Mouse (Mus musculus): ENCODE results near the gene Ptprd. TPM values are rescaled to one million over a fixed set of nuclear protein-coding genes. Genes with fewer than 3 reads are reported as not detected.
A peak's percentile ranks its signal among the peaks of the same experiment; 100 is the strongest.

Ptprd gene
- polyA plus RNA-seq, 1 experiment from 2014 or later: 76.0 TPM

- H3K4me1 ChIP-seq (ENCODE audit: control insufficient read depth, insufficient read depth, low read length): no peaks in the 10 kb centered on the region
- no peaks in the 10 kb centered on the region for H3K9me3 ChIP-seq (ENCODE audit: control insufficient read depth, low read length)
- WGBS: 80% methylated on average over 4 of the region's 4 CpGs
- no peaks in the 10 kb centered on the region for H3K36me3 ChIP-seq (ENCODE audit: control insufficient read depth, insufficient read depth, low read length)
- H3K4me2 ChIP-seq (ENCODE audit: low read length): no peak overlapping the region
- DNase-seq: no peak
- no peak for ATAC-seq (ENCODE audit: low FRiP score, low TSS enrichment)
- no peaks in the 10 kb centered on the region for H3K27me3 ChIP-seq (ENCODE audit: control insufficient read depth, insufficient read depth, low read length)
- H3K9ac ChIP-seq (replicated peaks; ENCODE audit: low read length): no peak overlapping the region
- H3K27ac ChIP-seq (replicated peaks; ENCODE audit: low read depth, low read length): no peak overlapping the region
- H3K4me3 ChIP-seq (replicated peaks; ENCODE audit: low read depth, low read length): no peak overlapping the region
Measured at GRCm38 (mm10) chr4:75995841-75996240, 2215.9 kb downstream of the Ptprd start.

- H3K27ac ChIP-seq (replicated peaks; ENCODE audit: low read depth, low read length): no peak overlapping the region
- H3K9ac ChIP-seq (replicated peaks; ENCODE audit: low read length): no peak overlapping the region
- H3K36me3 ChIP-seq (ENCODE audit: control insufficient read depth, insufficient read depth, low read length): no peaks in the 10 kb centered on the region
- H3K27me3 ChIP-seq (ENCODE audit: control insufficient read depth, insufficient read depth, low read length): no peaks in the 10 kb centered on the region
- ATAC-seq (ENCODE audit: low FRiP score, low TSS enrichment) (no peak), DNase-seq (no peak)
- 69% methylated on average over 4 of the region's 4 CpGs for WGBS
- no peak overlapping the region for H3K4me2 ChIP-seq (ENCODE audit: low read length)
- no peaks in the 10 kb centered on the region for H3K4me1 ChIP-seq (ENCODE audit: control insufficient read depth, insufficient read depth, low read length)
- no peaks in the 10 kb centered on the region for H3K9me3 ChIP-seq (ENCODE audit: control insufficient read depth, low read length)
- no peak overlapping the region for H3K4me3 ChIP-seq (replicated peaks; ENCODE audit: low read depth, low read length)
Measured at GRCm38 (mm10) chr4:75994576-75994975, 2217.2 kb downstream of the Ptprd start.

- no peak for DNase-seq
- WGBS: 93% methylated on average over 7 of the region's 7 CpGs
- Histone ChIP-seq H3K4me3 (replicated peaks; ENCODE audit: low read depth, low read length) (no peak overlapping the region), H3K36me3 (ENCODE audit: control insufficient read depth, insufficient read depth, low read length) (no peaks in the 10 kb centered on the region), H3K27ac (replicated peaks; ENCODE audit: low read depth, low read length) (no peak overlapping the region), H3K9ac (replicated peaks; ENCODE audit: low read length) (no peak overlapping the region), H3K9me3 (ENCODE audit: control insufficient read depth, low read length) (no peaks in the 10 kb centered on the region), H3K4me1 (ENCODE audit: control insufficient read depth, insufficient read depth, low read length) (no peaks in the 10 kb centered on the region), H3K4me2 (ENCODE audit: low read length) (no peak overlapping the region), H3K27me3 (ENCODE audit: control insufficient read depth, insufficient read depth, low read length) (no peaks in the 10 kb centered on the region)
- ATAC-seq (ENCODE audit: low FRiP score, low TSS enrichment): no peak
Measured at GRCm38 (mm10) chr4:75993092-75993491, 2218.7 kb downstream of the Ptprd start.

DNA sequence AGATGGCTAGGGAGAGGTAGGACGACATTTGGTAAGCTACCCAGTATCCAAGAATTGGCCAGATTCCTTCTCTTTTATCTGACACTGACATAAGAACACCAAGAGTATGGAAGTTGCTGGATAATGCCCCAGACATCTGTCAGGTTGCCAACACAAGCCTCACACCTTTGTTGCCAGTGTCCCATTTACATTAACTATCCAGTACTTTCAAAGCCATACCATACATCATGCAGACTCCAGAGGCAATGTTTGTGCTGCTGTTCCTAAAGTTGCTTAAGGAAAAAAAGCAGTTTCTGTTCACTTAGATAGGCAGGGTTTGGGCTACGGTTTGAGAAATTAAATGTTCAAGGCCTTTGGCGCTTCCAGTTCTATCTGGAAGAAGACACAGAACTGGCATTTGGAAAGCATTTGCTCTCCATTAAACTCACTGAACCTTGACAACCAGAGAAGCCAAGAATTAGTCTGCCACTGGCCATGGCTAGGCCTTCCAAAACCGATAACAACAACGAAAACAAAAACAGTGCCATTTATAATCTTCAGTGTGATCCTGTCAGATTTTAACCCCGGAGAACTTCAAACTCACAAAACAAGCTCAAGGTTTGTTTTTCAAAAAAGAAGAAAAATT lies 2220.0 kb downstream of the Ptprd start:
- no peak overlapping the region for H3K27ac ChIP-seq (replicated peaks; ENCODE audit: low read depth, low read length)
- H3K9ac ChIP-seq (replicated peaks; ENCODE audit: low read length): no peak overlapping the region
- no peak overlapping the region for H3K4me3 ChIP-seq (replicated peaks; ENCODE audit: low read depth, low read length)
- no peak for DNase-seq
- no peak overlapping the region for H3K4me2 ChIP-seq (ENCODE audit: low read length)
- ATAC-seq (ENCODE audit: low FRiP score, low TSS enrichment): no peak
- no peaks in the 10 kb centered on the region for H3K36me3 ChIP-seq (ENCODE audit: control insufficient read depth, insufficient read depth, low read length)
- no peaks in the 10 kb centered on the region for H3K9me3 ChIP-seq (ENCODE audit: control insufficient read depth, low read length)
- H3K27me3 ChIP-seq (ENCODE audit: control insufficient read depth, insufficient read depth, low read length): no peaks in the 10 kb centered on the region
- no peaks in the 10 kb centered on the region for H3K4me1 ChIP-seq (ENCODE audit: control insufficient read depth, insufficient read depth, low read length)
- WGBS: 90% methylated on average over 6 of the region's 6 CpGs

GRCm38 (mm10) chr4:75974728-75975127 lies 2237.0 kb downstream of the Ptprd start:
- no peaks in the 10 kb centered on the region for H3K4me1 ChIP-seq (ENCODE audit: control insufficient read depth, insufficient read depth, low read length)
- DNase-seq (no peak), ATAC-seq (ENCODE audit: low FRiP score, low TSS enrichment) (no peak)
- no peak overlapping the region for H3K4me2 ChIP-seq (ENCODE audit: low read length)
- no peaks in the 10 kb centered on the region for H3K27me3 ChIP-seq (ENCODE audit: control insufficient read depth, insufficient read depth, low read length)
- no peak overlapping the region for H3K27ac ChIP-seq (replicated peaks; ENCODE audit: low read depth, low read length)
- no peaks in the 10 kb centered on the region for H3K36me3 ChIP-seq (ENCODE audit: control insufficient read depth, insufficient read depth, low read length)
- no peak overlapping the region for H3K4me3 ChIP-seq (replicated peaks; ENCODE audit: low read depth, low read length)
- H3K9me3 ChIP-seq (ENCODE audit: control insufficient read depth, low read length): no peaks in the 10 kb centered on the region
- no peak overlapping the region for H3K9ac ChIP-seq (replicated peaks; ENCODE audit: low read length)
- 90% methylated on average over 3 of the region's 3 CpGs for WGBS

GRCm38 (mm10) chr4:75973322-75973721 lies 2238.4 kb downstream of the Ptprd start:
- H3K27ac ChIP-seq (replicated peaks; ENCODE audit: low read depth, low read length): no peak overlapping the region
- no peak overlapping the region for H3K4me2 ChIP-seq (ENCODE audit: low read length)
- no peaks in the 10 kb centered on the region for H3K27me3 ChIP-seq (ENCODE audit: control insufficient read depth, insufficient read depth, low read length)
- WGBS: 62% methylated on average over 1 of the region's 1 CpGs
- no peaks in the 10 kb centered on the region for H3K36me3 ChIP-seq (ENCODE audit: control insufficient read depth, insufficient read depth, low read length)
- no peaks in the 10 kb centered on the region for H3K9me3 ChIP-seq (ENCODE audit: control insufficient read depth, low read length)
- ATAC-seq (ENCODE audit: low FRiP score, low TSS enrichment) (no peak), DNase-seq (peak; percentile 4)
- no peaks in the 10 kb centered on the region for H3K4me1 ChIP-seq (ENCODE audit: control insufficient read depth, insufficient read depth, low read length)
- no peak overlapping the region for H3K4me3 ChIP-seq (replicated peaks; ENCODE audit: low read depth, low read length)
- H3K9ac ChIP-seq (replicated peaks; ENCODE audit: low read length): no peak overlapping the region

GRCm38 (mm10) chr4:75969961-75970360 lies 2241.8 kb downstream of the Ptprd start:
- Histone ChIP-seq H3K4me2 (ENCODE audit: low read length) (no peak overlapping the region), H3K9ac (replicated peaks; ENCODE audit: low read length) (no peak overlapping the region), H3K27me3 (ENCODE audit: control insufficient read depth, insufficient read depth, low read length) (no peaks in the 10 kb centered on the region), H3K9me3 (ENCODE audit: control insufficient read depth, low read length) (no peaks in the 10 kb centered on the region), H3K4me1 (ENCODE audit: control insufficient read depth, insufficient read depth, low read length) (no peaks in the 10 kb centered on the region), H3K27ac (replicated peaks; ENCODE audit: low read depth, low read length) (no peak overlapping the region), H3K36me3 (ENCODE audit: control insufficient read depth, insufficient read depth, low read length) (no peaks in the 10 kb centered on the region), H3K4me3 (replicated peaks; ENCODE audit: low read depth, low read length) (no peak overlapping the region)
- no peak for ATAC-seq (ENCODE audit: low FRiP score, low TSS enrichment)
- no peak for DNase-seq
- WGBS: 90% methylated on average over 2 of the region's 2 CpGs

DNA sequence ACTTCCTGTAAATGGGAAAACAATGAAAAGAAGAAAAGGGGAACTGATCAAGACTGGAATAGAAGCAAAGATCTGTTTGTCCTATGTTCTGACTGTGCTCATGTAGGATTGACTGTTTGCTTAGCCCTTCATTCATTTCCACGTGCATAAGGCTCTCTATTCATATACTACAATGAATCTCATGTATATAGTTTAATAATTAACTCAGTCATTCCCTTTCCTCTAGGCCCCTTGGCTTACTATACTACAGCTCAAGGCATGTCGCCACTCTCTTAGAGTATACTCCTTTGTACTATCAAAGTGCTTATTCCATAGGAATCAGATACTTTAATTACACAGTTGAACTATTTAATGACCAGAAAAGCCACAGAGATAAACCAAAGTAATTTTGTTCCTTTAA lies 2243.1 kb downstream of the Ptprd start:
- Histone ChIP-seq H3K4me1 (ENCODE audit: control insufficient read depth, insufficient read depth, low read length) (no peaks in the 10 kb centered on the region), H3K9me3 (ENCODE audit: control insufficient read depth, low read length) (no peaks in the 10 kb centered on the region), H3K36me3 (ENCODE audit: control insufficient read depth, insufficient read depth, low read length) (no peaks in the 10 kb centered on the region), H3K9ac (replicated peaks; ENCODE audit: low read length) (no peak overlapping the region), H3K4me2 (ENCODE audit: low read length) (no peak overlapping the region), H3K27me3 (ENCODE audit: control insufficient read depth, insufficient read depth, low read length) (no peaks in the 10 kb centered on the region), H3K27ac (replicated peaks; ENCODE audit: low read depth, low read length) (no peak overlapping the region), H3K4me3 (replicated peaks; ENCODE audit: low read depth, low read length) (no peak overlapping the region)
- no peak for DNase-seq
- no peak for ATAC-seq (ENCODE audit: low FRiP score, low TSS enrichment)
- WGBS: 84% methylated on average over 2 of the region's 2 CpGs

DNA sequence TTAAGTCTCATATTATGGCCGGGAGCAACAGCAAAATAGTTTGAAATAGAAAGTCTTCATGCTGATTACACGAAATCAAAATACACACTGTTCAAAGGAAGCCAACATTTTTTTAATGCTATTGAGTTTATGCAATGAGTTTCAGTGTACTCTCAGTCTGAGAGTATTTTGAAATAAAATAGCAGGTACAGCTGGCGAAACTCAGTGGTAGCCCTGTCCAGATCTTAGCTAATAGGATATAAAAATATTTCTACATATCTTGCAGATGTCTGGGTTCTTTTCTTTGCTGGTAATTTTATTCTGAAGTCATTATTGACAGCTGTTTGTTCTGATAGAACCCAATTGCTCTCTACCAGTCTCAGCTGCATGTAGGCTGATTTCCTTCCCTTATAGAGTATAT lies 2246.0 kb downstream of the Ptprd start:
- Histone ChIP-seq H3K4me2 (ENCODE audit: low read length) (no peak overlapping the region), H3K9ac (replicated peaks; ENCODE audit: low read length) (no peak overlapping the region), H3K9me3 (ENCODE audit: control insufficient read depth, low read length) (no peaks in the 10 kb centered on the region), H3K27me3 (ENCODE audit: control insufficient read depth, insufficient read depth, low read length) (no peaks in the 10 kb centered on the region), H3K36me3 (ENCODE audit: control insufficient read depth, insufficient read depth, low read length) (no peaks in the 10 kb centered on the region), H3K27ac (replicated peaks; ENCODE audit: low read depth, low read length) (no peak overlapping the region), H3K4me3 (replicated peaks; ENCODE audit: low read depth, low read length) (no peak overlapping the region), H3K4me1 (ENCODE audit: control insufficient read depth, insufficient read depth, low read length) (no peaks in the 10 kb centered on the region)
- WGBS: 84% methylated on average over 3 of the region's 3 CpGs
- ATAC-seq (ENCODE audit: low FRiP score, low TSS enrichment) (no peak), DNase-seq (no peak)
